8 mouse cellular contexts compared by ENCODE assay signal in the genomic region with DNA sequence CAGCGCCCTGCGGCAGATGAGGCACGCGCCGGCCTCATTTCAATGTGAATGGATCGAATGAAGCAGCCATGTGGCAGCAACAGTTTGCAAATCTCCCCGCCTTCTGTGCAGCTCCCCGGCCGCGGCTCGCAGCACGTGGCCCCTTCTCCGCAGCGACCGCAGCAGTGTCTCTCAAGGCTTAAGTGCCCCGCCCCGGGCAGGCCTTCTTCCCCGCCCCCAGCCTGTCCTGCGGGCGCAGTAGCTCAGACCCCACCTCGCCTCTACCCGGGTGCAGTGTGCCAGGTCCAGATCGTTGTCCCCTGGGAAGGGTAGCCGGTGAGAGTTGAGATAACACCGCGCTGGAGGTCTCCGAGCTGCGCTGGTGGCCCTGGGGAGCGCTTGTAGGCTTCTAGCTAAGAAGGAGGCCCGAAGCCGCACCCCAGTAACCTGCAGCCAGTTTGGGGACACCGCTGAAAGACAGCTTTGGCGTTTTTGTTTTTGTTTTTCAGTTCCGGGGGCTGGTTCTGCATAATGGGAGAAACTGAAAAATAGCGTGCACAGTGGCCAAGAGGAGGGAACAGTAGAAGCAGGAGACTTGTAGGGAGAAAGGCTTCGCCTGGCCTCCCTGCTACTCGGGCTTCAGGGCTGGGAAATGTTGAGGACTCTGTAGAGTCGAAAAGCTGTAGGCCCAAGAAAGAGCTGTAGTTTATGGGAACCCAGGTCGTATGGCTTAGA. TPM values are rescaled to one million over a fixed set of nuclear protein-coding genes. Genes with fewer than 3 reads are reported as not detected.
DNase-seq lines count a peak whose midpoint lies in the region; ATAC-seq lines count a peak whose summit lies in the region.

No protein-coding gene starts in this region.

- no peaks in the 10 kb centered on the region for H3K9me3 ChIP-seq in forebrain, embryonic 11.5 days (ENCODE audit: control insufficient read depth, low read length)
- H3K9me3 ChIP-seq in intestine, embryonic 15.5 days = no peaks in the 10 kb centered on the region
- no peaks in the 10 kb centered on the region for H3K9me3 ChIP-seq in liver, embryonic 13.5 days (replicated peaks)

- H3K27ac ChIP-seq in forebrain, embryonic 11.5 days (ENCODE audit: low read depth, low read length) = 0 out of 2 replicates have a peak overlapping the region, but pooled peaks have one; percentile 39
- H3K27ac ChIP-seq in intestine, embryonic 15.5 days = peak overlapping the region; percentile 29
- peak overlapping the region; percentile 69 for H3K27ac ChIP-seq in liver, embryonic 13.5 days

- peak; percentile 25 for DNase-seq in kidney, adult 18-20 months
- DNase-seq in kidney, adult 8-10 months = no peak
- peak; percentile 75 for DNase-seq in Muller cell, postnatal 12 days (ENCODE audit: inconsistent ontology term)
- DNase-seq in forebrain, embryonic 11.5 days (ENCODE audit: low spot score) = peak; percentile 88
- DNase-seq in liver, embryonic 13.5 days = no peak
- DNase-seq in right cerebral cortex, adult 2 months (ENCODE audit: low spot score in 2 of 2) = peak; percentile 56 to 60

- H3K9ac ChIP-seq in forebrain, embryonic 11.5 days (ENCODE audit: low read length) = no peak overlapping the region; the same call in 1 of the 2 replicates
- H3K9ac ChIP-seq in intestine, embryonic 15.5 days = peak overlapping the region; percentile 36; the same call in 1 of the 2 replicates
- peak overlapping the region; percentile 70 for H3K9ac ChIP-seq in liver, embryonic 13.5 days

- peaks cover 39% of the 10 kb centered on the region for H3K4me1 ChIP-seq in forebrain, embryonic 11.5 days (replicated peaks; ENCODE audit: control insufficient read depth, insufficient read depth, low read length)
- peaks cover 61% of the 10 kb centered on the region for H3K4me1 ChIP-seq in intestine, embryonic 15.5 days (replicated peaks)
- H3K4me1 ChIP-seq in liver, embryonic 13.5 days (replicated peaks) = peaks cover 88% of the 10 kb centered on the region

- peak; percentile 80 for ATAC-seq in forebrain, embryonic 11.5 days (replicated peaks; ENCODE audit: low FRiP score)
- peak; percentile 44 for ATAC-seq in intestine, embryonic 15.5 days
- peak; percentile 68 for ATAC-seq in liver, embryonic 13.5 days (ENCODE audit: low read depth)
- no peak for ATAC-seq in activated CD4-positive, CD25-positive, alpha-beta regulatory T cell, adult 4 months

- peak overlapping the region; percentile 49 for H3K4me2 ChIP-seq in forebrain, embryonic 11.5 days (ENCODE audit: low read depth, low read length, severe bottlenecking)
- H3K4me2 ChIP-seq in intestine, embryonic 15.5 days (replicated peaks) = peak overlapping the region; percentile 85
- peak overlapping the region; percentile 80 for H3K4me2 ChIP-seq in liver, embryonic 13.5 days

- 1% methylated on average over 39 of the region's 39 CpGs for WGBS in forebrain, embryonic 11.5 days
- 19% methylated on average over 39 of the region's 39 CpGs for WGBS in intestine, embryonic 15.5 days
- 8% methylated on average over 39 of the region's 39 CpGs for WGBS in liver, embryonic 13.5 days (ENCODE audit: insufficient replicate concordance)

- H3K27me3 ChIP-seq in forebrain, embryonic 11.5 days (ENCODE audit: control insufficient read depth, insufficient read depth, low read length) = peaks cover 94% of the 10 kb centered on the region
- peaks cover 52% of the 10 kb centered on the region for H3K27me3 ChIP-seq in intestine, embryonic 15.5 days (replicated peaks)
- H3K27me3 ChIP-seq in liver, embryonic 13.5 days = peaks cover 77% of the 10 kb centered on the region

- peak overlapping the region; percentile 27 for H3K4me3 ChIP-seq in forebrain, embryonic 11.5 days (ENCODE audit: low read depth, low read length)
- peak overlapping the region; percentile 35 for H3K4me3 ChIP-seq in intestine, embryonic 15.5 days (replicated peaks)
- H3K4me3 ChIP-seq in liver, embryonic 13.5 days (replicated peaks) = peak overlapping the region; percentile 51

- no peaks in the 10 kb centered on the region for H3K36me3 ChIP-seq in forebrain, embryonic 11.5 days (ENCODE audit: control insufficient read depth, insufficient read depth, low read length)
- H3K36me3 ChIP-seq in intestine, embryonic 15.5 days = no peaks in the 10 kb centered on the region
- H3K36me3 ChIP-seq in liver, embryonic 13.5 days = no peaks in the 10 kb centered on the region

RNA-seq across cellular contexts. Expression of a gene that starts 2.8 kb away (rescaled TPM):
- polyA plus RNA-seq in forebrain, embryonic 11.5 days (2014; fragmentation: Nextera tagmentation; extraction: Ambion mirVana) = 2.8 and 3.7 TPM in 2 replicates
- 8.3 and 8.4 TPM in 2 replicates for polyA plus RNA-seq in intestine, embryonic 15.5 days (2015; fragmentation: Nextera tagmentation; extraction: Ambion mirVana)
- polyA plus RNA-seq in liver, embryonic 13.5 days (2015; fragmentation: Nextera tagmentation; extraction: Ambion mirVana) = 1.7 and 1.9 TPM in 2 replicates
- polyA plus RNA-seq in activated CD4-positive, CD25-positive, alpha-beta regulatory T cell, adult 4 months (2017; shearing (Covaris generic)) = not detected

RNA-seq across cellular contexts. Expression of a gene that starts 28.3 kb away (rescaled TPM):
- polyA plus RNA-seq in forebrain, embryonic 11.5 days (2014; fragmentation: Nextera tagmentation; extraction: Ambion mirVana) = 0.90 and 2.0 TPM in 2 replicates
- polyA plus RNA-seq in intestine, embryonic 15.5 days (2015; fragmentation: Nextera tagmentation; extraction: Ambion mirVana) = 2.3 and 2.7 TPM in 2 replicates
- polyA plus RNA-seq in liver, embryonic 13.5 days (2015; fragmentation: Nextera tagmentation; extraction: Ambion mirVana) = 1.0 and 2.0 TPM in 2 replicates
- polyA plus RNA-seq in activated CD4-positive, CD25-positive, alpha-beta regulatory T cell, adult 4 months (2017; shearing (Covaris generic)) = not detected

RNA-seq across cellular contexts. Expression of a gene that starts 34.2 kb away (rescaled TPM):
- 18.5 and 20.5 TPM in 2 replicates for polyA plus RNA-seq in forebrain, embryonic 11.5 days (2014; fragmentation: Nextera tagmentation; extraction: Ambion mirVana)
- polyA plus RNA-seq in intestine, embryonic 15.5 days (2015; fragmentation: Nextera tagmentation; extraction: Ambion mirVana) = 20.9 and 22.5 TPM in 2 replicates
- polyA plus RNA-seq in liver, embryonic 13.5 days (2015; fragmentation: Nextera tagmentation; extraction: Ambion mirVana) = 6.5 and 6.6 TPM in 2 replicates
- polyA plus RNA-seq in activated CD4-positive, CD25-positive, alpha-beta regulatory T cell, adult 4 months (2017; shearing (Covaris generic)) = 1 to 10 TPM; 4.7 to 7.1 TPM

RNA-seq across cellular contexts. Expression of a gene that starts 51.7 kb away (rescaled TPM):
- 0.83 and 0.90 TPM in 2 replicates for polyA plus RNA-seq in forebrain, embryonic 11.5 days (2014; fragmentation: Nextera tagmentation; extraction: Ambion mirVana)
- polyA plus RNA-seq in intestine, embryonic 15.5 days (2015; fragmentation: Nextera tagmentation; extraction: Ambion mirVana) = 5.2 and 7.1 TPM in 2 replicates
- 0.08 and 0.16 TPM in 2 replicates for polyA plus RNA-seq in liver, embryonic 13.5 days (2015; fragmentation: Nextera tagmentation; extraction: Ambion mirVana)
- not detected for polyA plus RNA-seq in activated CD4-positive, CD25-positive, alpha-beta regulatory T cell, adult 4 months (2017; shearing (Covaris generic))

Comparison
In these comparisons a context has a peak if more than half of its experiments do, and no peak if none do; other contexts are left out.
1. DNase-seq: peak in kidney, adult 18-20 months (single experiment), Muller cell, postnatal 12 days (single experiment), forebrain, embryonic 11.5 days (single experiment) and right cerebral cortex, adult 2 months (2 of 2); none in kidney, adult 8-10 months (0 of 2) and liver, embryonic 13.5 days (single experiment).
2. Peak in every context shown above with its lines, with median percentiles within 50 percentile points of each other: H3K27ac ChIP-seq, H3K4me2 ChIP-seq and H3K4me3 ChIP-seq.